Mouse (Mus musculus): ENCODE data around the gene P2ry10b.

P2ry10b gene

DNA sequence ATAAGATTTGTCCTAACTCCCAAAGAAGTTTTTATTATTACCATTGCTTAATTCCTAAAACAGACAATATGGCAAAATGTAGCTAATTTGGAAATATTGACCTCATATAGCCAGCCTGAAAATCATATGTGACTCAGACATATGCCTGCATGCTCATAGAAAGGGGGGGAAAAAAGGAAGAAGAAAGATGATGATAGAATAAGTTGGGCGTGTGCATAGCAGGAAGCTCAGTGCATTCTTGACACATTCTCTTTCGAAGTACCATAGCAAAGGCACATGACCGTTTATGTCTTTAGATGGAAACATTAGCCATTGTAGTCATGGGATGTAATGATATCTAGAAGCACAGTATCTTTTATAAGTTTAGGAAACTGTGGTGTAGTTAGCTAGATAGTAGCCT lies at the start of gene P2ry10b:
Gene P2ry10b, plus strand, starts transcription at position 247 of the 400 bp plus-strand sequence.
- no peak for DNase-seq (ENCODE audit: low read depth, low spot score)

DNA sequence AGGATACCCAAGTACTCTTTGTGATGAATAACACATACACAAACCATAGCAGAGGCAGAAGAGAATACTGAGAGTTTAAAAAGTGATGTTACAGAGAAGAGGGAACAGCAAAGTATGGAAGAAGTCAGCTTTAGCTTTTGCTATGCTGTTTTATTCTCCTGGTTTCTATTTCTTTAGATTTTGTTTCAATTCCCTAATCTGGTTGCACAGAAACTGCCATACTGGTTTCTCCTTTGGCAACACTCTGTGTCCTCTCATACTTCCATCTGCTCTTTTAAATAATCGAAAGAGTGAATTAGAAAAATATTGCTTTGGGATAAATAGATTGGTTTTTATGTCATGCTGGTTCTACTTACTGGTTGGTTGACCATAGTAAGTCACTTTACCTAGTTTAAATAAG lies 32.4 kb upstream of the P2ry10b start:
- no peak for DNase-seq (ENCODE audit: low read depth, low spot score)

DNA sequence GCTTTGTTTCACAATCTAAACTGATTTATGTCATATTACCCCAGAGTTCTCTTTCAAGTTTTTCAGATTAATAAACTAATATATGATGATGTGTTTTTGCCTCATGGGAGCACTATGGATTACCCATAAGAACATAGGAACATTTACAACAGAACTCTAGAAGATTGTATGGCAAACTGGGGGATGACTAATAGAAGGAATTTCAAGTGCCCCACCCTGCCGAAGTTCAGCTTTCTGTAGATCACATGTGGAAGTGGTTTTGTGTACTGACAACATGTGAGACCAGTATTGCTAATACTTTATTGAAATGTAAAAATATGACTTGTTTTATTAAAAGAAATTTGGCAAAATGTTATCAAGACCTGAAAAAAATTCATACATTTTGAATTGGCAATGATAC lies 31.7 kb upstream of the P2ry10b start:
- no peak for DNase-seq (ENCODE audit: low read depth, low spot score)

- no peak for DNase-seq (ENCODE audit: low read depth, low spot score)
Observed at GRCm38 (mm10) chrX:107143184-107143583, 5.5 kb upstream of the P2ry10b start.

- DNase-seq (ENCODE audit: low read depth, low spot score): no peak
Observed at GRCm38 (mm10) chrX:107143930-107144329, 4.8 kb upstream of the P2ry10b start.

DNA sequence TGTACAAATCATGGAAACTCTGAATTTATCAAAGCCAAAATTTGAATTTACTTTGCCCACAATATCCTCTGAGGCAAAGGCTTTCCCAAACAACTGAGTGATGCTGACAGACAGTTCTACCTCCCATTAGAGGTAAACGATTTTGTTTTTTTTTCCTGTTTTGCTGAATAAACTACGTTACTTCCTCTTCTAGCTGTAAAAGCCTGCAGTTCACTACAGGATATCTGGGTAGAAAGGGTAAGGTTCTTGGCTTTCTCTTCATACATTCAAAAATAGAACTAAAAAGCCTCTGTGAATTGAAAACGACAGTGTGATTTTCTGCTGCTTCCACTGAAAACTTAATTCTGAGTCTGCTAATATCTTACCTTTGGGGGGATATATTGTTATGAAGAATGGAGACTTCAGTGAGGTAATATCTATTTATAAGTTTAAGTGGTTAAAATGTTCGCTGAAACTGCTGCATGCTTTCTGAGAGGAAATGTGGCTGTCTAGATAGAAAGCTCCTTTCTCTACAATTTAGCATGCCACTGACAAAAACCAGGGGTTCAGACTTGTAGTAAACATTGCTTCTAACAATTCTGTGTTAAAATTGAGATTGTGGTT lies 765 bp downstream of the P2ry10b start:
- no peak for DNase-seq (ENCODE audit: low read depth, low spot score)

- no peak for DNase-seq (ENCODE audit: low read depth, low spot score)
Observed at GRCm38 (mm10) chrX:107150027-107150426, 1.3 kb downstream of the P2ry10b start.

DNA sequence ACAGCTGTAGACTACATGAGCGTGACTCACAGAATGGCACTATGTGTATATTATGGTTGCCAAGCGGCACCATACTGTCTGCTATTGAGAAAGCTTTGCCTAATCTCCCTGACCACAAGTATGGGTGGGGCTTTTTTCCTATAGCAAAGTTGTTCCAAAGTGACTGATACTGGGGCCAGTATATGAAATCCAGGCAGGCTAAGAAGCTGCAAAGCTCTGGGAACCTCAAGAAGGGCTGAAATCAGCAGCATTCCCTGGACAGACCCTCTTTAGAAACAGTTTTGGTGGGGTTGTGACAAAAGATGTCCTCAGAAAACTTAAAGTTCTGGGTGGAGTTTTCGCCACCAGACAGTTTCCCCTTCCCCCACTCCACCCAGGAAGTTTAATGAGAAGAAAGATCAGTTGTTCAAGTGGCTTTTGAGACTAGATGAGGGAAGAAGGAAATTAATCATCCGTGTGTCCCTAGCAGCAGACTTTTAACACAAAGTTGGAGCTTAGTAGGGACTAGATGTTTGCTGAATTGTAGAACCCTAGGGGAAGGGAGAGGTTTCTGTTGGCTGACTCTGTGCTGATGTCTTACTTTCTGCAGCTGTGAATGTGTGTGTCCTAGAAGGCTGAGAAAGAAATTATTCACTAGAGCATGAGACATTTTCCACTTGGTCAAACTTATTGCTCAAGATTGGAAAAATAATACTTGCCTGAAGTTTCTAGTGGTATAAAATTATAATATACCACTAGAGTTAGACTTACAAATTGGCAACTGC lies 2.2 kb downstream of the P2ry10b start:
- no peak for DNase-seq (ENCODE audit: low read depth, low spot score)

DNA sequence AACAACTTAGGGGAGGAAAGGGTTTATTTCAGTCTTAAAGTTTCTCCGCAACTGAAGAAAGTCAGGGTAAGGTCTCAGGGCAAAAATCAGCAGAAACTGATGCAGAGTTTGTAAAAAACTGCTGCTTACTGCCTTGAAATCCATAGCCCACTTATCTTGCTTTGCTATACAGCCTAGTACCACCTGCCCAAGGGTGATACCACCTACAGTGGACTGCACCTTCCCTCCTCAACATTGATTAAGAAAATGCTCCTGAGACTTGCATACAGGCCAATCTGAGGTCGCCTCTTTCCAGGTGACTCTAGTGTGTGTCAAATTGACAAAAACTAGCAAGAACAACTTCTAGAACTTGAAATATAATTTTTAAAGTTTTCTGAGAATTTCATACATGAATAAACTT lies 7.3 kb downstream of the P2ry10b start:
- DNase-seq (ENCODE audit: low read depth, low spot score): no peak

- no peak for DNase-seq (ENCODE audit: low read depth, low spot score)
Observed at GRCm38 (mm10) chrX:107160496-107160895, 11.8 kb downstream of the P2ry10b start.

GRCm38 (mm10) chrX:107168281-107168680 lies 19.6 kb downstream of the P2ry10b start:
- no peak for DNase-seq (ENCODE audit: low read depth, low spot score)

DNA sequence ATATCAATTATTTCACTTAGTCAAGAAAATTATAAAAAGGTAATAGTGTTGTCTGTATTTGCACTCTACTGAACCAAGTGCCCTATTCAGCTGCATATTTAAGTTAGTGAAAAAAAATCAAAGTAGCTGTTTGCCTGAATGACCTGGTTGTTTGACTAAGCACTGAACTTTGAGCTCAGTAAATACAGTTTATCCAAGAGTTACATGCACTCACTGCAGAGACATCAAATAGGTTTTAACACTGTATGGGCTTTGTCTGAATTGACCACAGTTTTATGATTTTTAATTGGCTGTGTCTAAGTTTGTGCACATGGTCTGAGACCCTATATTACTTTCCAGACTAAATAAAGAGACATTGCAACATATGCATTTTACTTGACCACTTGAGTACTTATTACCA lies 20.4 kb downstream of the P2ry10b start:
- DNase-seq (ENCODE audit: low read depth, low spot score): no peak

DNA sequence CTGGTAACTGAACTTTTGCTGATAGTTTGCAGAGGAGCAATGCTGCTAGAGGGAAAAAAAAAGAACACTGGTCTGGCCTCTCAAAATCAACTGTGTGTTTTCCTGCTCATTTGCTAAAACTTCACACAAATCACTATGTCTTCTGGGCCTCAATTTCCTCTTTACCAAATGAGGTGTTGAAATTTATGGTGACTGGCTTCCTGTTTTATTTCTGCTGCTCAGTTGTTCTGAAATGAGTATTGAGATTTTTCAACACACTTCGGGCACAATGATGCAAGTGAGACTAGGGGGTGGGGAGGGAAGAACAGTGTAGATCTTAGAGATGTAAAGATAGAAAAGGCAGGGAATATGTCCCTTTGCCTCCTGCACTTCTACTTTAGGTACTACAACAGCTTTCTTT lies 30.0 kb downstream of the P2ry10b start:
- no peak for DNase-seq (ENCODE audit: low read depth, low spot score)

GRCm38 (mm10) chrX:107217577-107218090 lies 68.9 kb downstream of the P2ry10b start:
- no peak for DNase-seq (ENCODE audit: low read depth, low spot score)
